Mouse (Mus musculus) ES-Bruce4 (cell line): ENCODE results near the gene Adcy5. TPM values are rescaled to one million over a fixed set of nuclear protein-coding genes. Genes with fewer than 3 reads are reported as not detected.

Source experiments
- H3K27ac ChIP-seq: 2 replicates; pipeline ENCODE4 v1.5.1; 2012; ENCODE audit warnings: low read length, inconsistent platforms; ENCODE audit not compliant: insufficient read depth
- H3K27me3 ChIP-seq: 2 replicates; pipeline ENCODE4 v1.6.1; 2012; ENCODE audit warnings: mild to moderate bottlenecking, low read length, inconsistent platforms; ENCODE audit not compliant: control insufficient read depth, poor library complexity, insufficient read depth, severe bottlenecking
- H3K36me3 ChIP-seq: 2 replicates; pipeline ENCODE4 v1.6.1; 2012; ENCODE audit warnings: inconsistent platforms, mild to moderate bottlenecking, low read length, moderate library complexity; ENCODE audit not compliant: control insufficient read depth, poor library complexity, insufficient read depth, severe bottlenecking
- H3K4me1 ChIP-seq: one replicate; pipeline ENCODE4 v1.8.1; 2011; ENCODE audit warnings: low read length; ENCODE audit not compliant: control insufficient read depth, insufficient read depth
- H3K4me3 ChIP-seq: 2 replicates; pipeline ENCODE4 v1.5.1; 2011; ENCODE audit warnings: low read depth, mild to moderate bottlenecking, low read length
- H3K9ac ChIP-seq: 2 replicates; pipeline ENCODE4 v1.6.1; 2012; ENCODE audit warnings: low read depth, mild to moderate bottlenecking, inconsistent platforms; ENCODE audit not compliant: poor library complexity, severe bottlenecking
- H3K9me3 ChIP-seq: replicated peaks from 2 replicates; pipeline ENCODE4 v1.6.1; 2012; ENCODE audit warnings: mild to moderate bottlenecking, low read length, inconsistent platforms; ENCODE audit not compliant: control insufficient read depth, poor library complexity, insufficient read depth, severe bottlenecking
- CTCF ChIP-seq: IDR thresholded peaks from one replicate; pipeline ENCODE4 v1.8.1; 2011; ENCODE audit warnings: low read depth, low read length
- EP300 ChIP-seq: IDR thresholded peaks from 2 replicates; pipeline ENCODE4 v1.6.1; 2011; ENCODE audit warnings: low read depth, low read length; ENCODE audit not compliant: insufficient read depth
- POLR2A ChIP-seq: IDR thresholded peaks from one replicate; pipeline ENCODE4 v1.8.1; 2011; ENCODE audit warnings: low read length; ENCODE audit not compliant: insufficient read depth
- polyA plus RNA-seq: library from polyadenylated mRNA; stranded (reverse); fragments of >200 nt; gene quantifications from 2 replicates; pipeline ENCODE4 v1.2.4, GENCODE M21; 2011; ENCODE audit warnings: low read depth; ENCODE audit not compliant: missing spikeins, insufficient read depth, insufficient read length

The Adcy5 gene
- polyA plus RNA-seq, 1 experiment, result 1.2 TPM

- H3K27ac ChIP-seq, result no peak overlapping the region
- TF ChIP-seq EP300 (no peak), POLR2A (no peak), CTCF (no peak)
Observed at GRCm38 (mm10) chr16:35205681-35206080, 51.0 kb downstream of the Adcy5 start.

GRCm38 (mm10) chr16:35206426-35206825 lies 51.7 kb downstream of the Adcy5 start:
- no peak overlapping the region for H3K27ac ChIP-seq

More at GRCm38 (mm10) chr16:35205681-35206080, 51.0 kb downstream of the Adcy5 start:
- no peaks in the 10 kb centered on the region for H3K27me3 ChIP-seq
- no peaks in the 10 kb centered on the region for H3K4me1 ChIP-seq
- H3K36me3 ChIP-seq, result no peaks in the 10 kb centered on the region
- no peak overlapping the region for H3K4me3 ChIP-seq
- no peaks in the 10 kb centered on the region for H3K9me3 ChIP-seq
- no peak overlapping the region for H3K9ac ChIP-seq

GRCm38 (mm10) chr16:35208796-35209195 lies 54.1 kb downstream of the Adcy5 start:
- H3K27me3 ChIP-seq, result no peaks in the 10 kb centered on the region
- H3K27ac ChIP-seq, result no peak overlapping the region
- H3K4me1 ChIP-seq, result no peaks in the 10 kb centered on the region
- H3K36me3 ChIP-seq, result no peaks in the 10 kb centered on the region
- no peak overlapping the region for H3K4me3 ChIP-seq
- TF ChIP-seq EP300 (no peak), POLR2A (no peak), CTCF (no peak)
- no peaks in the 10 kb centered on the region for H3K9me3 ChIP-seq
- H3K9ac ChIP-seq, result no peak overlapping the region

More at GRCm38 (mm10) chr16:35206426-35206825, 51.7 kb downstream of the Adcy5 start:
- Histone ChIP-seq H3K27me3 (no peaks in the 10 kb centered on the region), H3K9ac (no peak overlapping the region), H3K36me3 (no peaks in the 10 kb centered on the region), H3K9me3 (no peaks in the 10 kb centered on the region), H3K4me3 (no peak overlapping the region), H3K4me1 (no peaks in the 10 kb centered on the region)
- TF ChIP-seq CTCF (no peak), POLR2A (no peak), EP300 (no peak)

GRCm38 (mm10) chr16:35209753-35210152 lies 55.1 kb downstream of the Adcy5 start:
- Histone ChIP-seq H3K4me1 (no peaks in the 10 kb centered on the region), H3K9me3 (no peaks in the 10 kb centered on the region), H3K9ac (no peak overlapping the region), H3K4me3 (no peak overlapping the region), H3K36me3 (no peaks in the 10 kb centered on the region), H3K27me3 (no peaks in the 10 kb centered on the region), H3K27ac (no peak overlapping the region)
- TF ChIP-seq CTCF (no peak), POLR2A (no peak), EP300 (no peak)

GRCm38 (mm10) chr16:35215047-35215446 lies 60.4 kb downstream of the Adcy5 start:
- no peaks in the 10 kb centered on the region for H3K36me3 ChIP-seq
- H3K9ac ChIP-seq, result no peak overlapping the region
- no peaks in the 10 kb centered on the region for H3K9me3 ChIP-seq
- no peaks in the 10 kb centered on the region for H3K27me3 ChIP-seq
- TF ChIP-seq POLR2A, result no peak
- TF ChIP-seq EP300, result no peak
- TF ChIP-seq CTCF, result no peak
- H3K4me3 ChIP-seq, result no peak overlapping the region
- no peak overlapping the region for H3K27ac ChIP-seq
- no peaks in the 10 kb centered on the region for H3K4me1 ChIP-seq

GRCm38 (mm10) chr16:35215498-35215897 lies 60.8 kb downstream of the Adcy5 start:
- Histone ChIP-seq H3K4me3 (no peak overlapping the region), H3K27ac (no peak overlapping the region)

More at GRCm38 (mm10) chr16:35215498-35215897, 60.8 kb downstream of the Adcy5 start:
- no peaks in the 10 kb centered on the region for H3K4me1 ChIP-seq
- no peak for TF ChIP-seq EP300
- no peak for TF ChIP-seq CTCF
- no peak for TF ChIP-seq POLR2A
- no peaks in the 10 kb centered on the region for H3K27me3 ChIP-seq
- H3K36me3 ChIP-seq, result no peaks in the 10 kb centered on the region
- H3K9me3 ChIP-seq, result no peaks in the 10 kb centered on the region
- no peak overlapping the region for H3K9ac ChIP-seq
